Mouse (Mus musculus) testis, adult 2 months (tissue): ENCODE measurements at regions not wholly inside any gene's neighbourhood (a gene's known extent, or its start where the extent isn't known, plus 50 kb on each side); places are given as distances from the start of the nearest gene placed in this dataset.

Experiments
- CTCF ChIP-seq: fragments of 200-500 bp; IDR thresholded peaks from 2 replicates; pipeline ENCODE4 v1.5.1; 2012; ENCODE audit warnings: low read depth, mild to moderate bottlenecking, inconsistent platforms, low read length, moderate library complexity; ENCODE audit not compliant: control insufficient read depth, insufficient read depth, insufficient replicate concordance
- POLR2A ChIP-seq: fragments of 200-500 bp; IDR thresholded peaks from 2 replicates; pipeline ENCODE4 v1.6.1; 2012; ENCODE audit warnings: low read depth, mild to moderate bottlenecking, inconsistent platforms, low read length, moderate library complexity; ENCODE audit not compliant: control insufficient read depth

DNA sequence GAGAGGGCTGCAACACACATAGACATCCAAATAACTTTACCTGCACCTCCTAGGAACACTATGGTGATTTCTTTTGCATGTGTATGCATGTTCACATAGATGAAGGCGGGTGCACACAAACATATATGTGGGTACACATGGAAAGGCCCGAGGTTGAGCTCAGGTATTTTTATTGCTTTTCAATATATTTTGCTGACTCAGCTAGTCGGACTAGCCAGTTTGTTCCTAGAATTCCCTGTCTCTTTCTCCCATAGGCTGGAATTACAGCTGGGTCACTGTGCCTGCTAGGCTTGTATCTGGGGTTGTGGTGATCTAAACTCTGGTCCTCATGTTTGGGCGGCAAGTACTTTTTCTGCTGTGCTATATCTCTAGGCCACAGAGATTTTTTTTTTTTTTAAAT, 166.1 kb upstream of the Mki67 start:
- TF ChIP-seq CTCF, result no peak
- TF ChIP-seq POLR2A, result no peak
